Mouse (Mus musculus): ENCODE data around the gene Lacc1. TPM values are rescaled to one million over a fixed set of nuclear protein-coding genes. Genes with fewer than 3 reads are reported as not detected.
A peak's percentile ranks its signal among the peaks of the same experiment; 100 is the strongest.
"Not testable (repeated sequence)": the region's sequence is repeated elsewhere in the genome, so short reads cannot be mapped to it uniquely, and the experiment has no call there.

Gene Lacc1
- polyA plus RNA-seq, 1 experiment from 2014 or later, result 4.9 TPM

- DNase-seq (ENCODE audit: low spot score), result no peak
- H3K9ac ChIP-seq (ENCODE audit: low read depth, low read length), result no peak overlapping the region
- 91% methylated on average over 3 of the region's 3 CpGs for WGBS
These were observed 3.3 kb downstream of the Lacc1 start for GRCm38 (mm10) chr14:77033391-77033790.

GRCm38 (mm10) chr14:77032433-77032832 is 4.3 kb downstream of the Lacc1 start:
- Histone ChIP-seq H3K4me1 (replicated peaks; ENCODE audit: control insufficient read depth, insufficient read depth, low read length) (no peaks in the 10 kb centered on the region; the same call in 1 of the 2 replicates), H3K27me3 (ENCODE audit: control insufficient read depth, insufficient read depth, low read length) (no peaks in the 10 kb centered on the region), H3K27ac (ENCODE audit: low read depth, low read length) (no peak overlapping the region), H3K36me3 (ENCODE audit: control insufficient read depth, insufficient read depth, low read length) (no peaks in the 10 kb centered on the region), H3K4me3 (ENCODE audit: low read depth, low read length) (no peak overlapping the region), H3K9me3 (ENCODE audit: control insufficient read depth, low read length) (no peaks in the 10 kb centered on the region), H3K9ac (ENCODE audit: low read depth, low read length) (no peak overlapping the region), H3K4me2 (replicated peaks; ENCODE audit: low read depth, low read length) (no peak overlapping the region)
- ATAC-seq (ENCODE audit: low FRiP score) (no peak), DNase-seq (ENCODE audit: low spot score) (no peak)
- WGBS, result 64% methylated on average over 5 of the region's 5 CpGs

More at GRCm38 (mm10) chr14:77033391-77033790, 3.3 kb downstream of the Lacc1 start:
- no peak overlapping the region for H3K27ac ChIP-seq (ENCODE audit: low read depth, low read length)
- no peak overlapping the region for H3K4me2 ChIP-seq (replicated peaks; ENCODE audit: low read depth, low read length)
- no peaks in the 10 kb centered on the region for H3K9me3 ChIP-seq (ENCODE audit: control insufficient read depth, low read length)
- no peaks in the 10 kb centered on the region; the same call in 1 of the 2 replicates for H3K4me1 ChIP-seq (replicated peaks; ENCODE audit: control insufficient read depth, insufficient read depth, low read length)
- H3K27me3 ChIP-seq (ENCODE audit: control insufficient read depth, insufficient read depth, low read length), result no peaks in the 10 kb centered on the region
- no peak overlapping the region for H3K4me3 ChIP-seq (ENCODE audit: low read depth, low read length)
- H3K36me3 ChIP-seq (ENCODE audit: control insufficient read depth, insufficient read depth, low read length), result no peaks in the 10 kb centered on the region
- ATAC-seq (ENCODE audit: low FRiP score), result no peak

- DNase-seq (ENCODE audit: low spot score) (no peak), ATAC-seq (ENCODE audit: low FRiP score) (no peak)
- Histone ChIP-seq H3K27ac (ENCODE audit: low read depth, low read length) (no peak overlapping the region), H3K9ac (ENCODE audit: low read depth, low read length) (no peak overlapping the region), H3K4me2 (replicated peaks; ENCODE audit: low read depth, low read length) (no peak overlapping the region), H3K4me1 (replicated peaks; ENCODE audit: control insufficient read depth, insufficient read depth, low read length) (no peaks in the 10 kb centered on the region; the same call in 1 of the 2 replicates), H3K9me3 (ENCODE audit: control insufficient read depth, low read length) (no peaks in the 10 kb centered on the region), H3K4me3 (ENCODE audit: low read depth, low read length) (no peak overlapping the region), H3K36me3 (ENCODE audit: control insufficient read depth, insufficient read depth, low read length) (no peaks in the 10 kb centered on the region), H3K27me3 (ENCODE audit: control insufficient read depth, insufficient read depth, low read length) (no peaks in the 10 kb centered on the region)
- WGBS, result 91% methylated on average over 5 of the region's 5 CpGs
These were observed 5.9 kb downstream of the Lacc1 start for GRCm38 (mm10) chr14:77030808-77031207.

- H3K4me1 ChIP-seq (replicated peaks; ENCODE audit: control insufficient read depth, insufficient read depth, low read length), result no peaks in the 10 kb centered on the region
- no peak for ATAC-seq (ENCODE audit: low FRiP score)
- H3K9me3 ChIP-seq (ENCODE audit: control insufficient read depth, low read length), result no peaks in the 10 kb centered on the region
- DNase-seq (ENCODE audit: low spot score), result no peak
- 62% methylated on average over 5 of the region's 5 CpGs for WGBS
- H3K4me3 ChIP-seq (ENCODE audit: low read depth, low read length), result no peak overlapping the region
- H3K27me3 ChIP-seq (ENCODE audit: control insufficient read depth, insufficient read depth, low read length), result no peaks in the 10 kb centered on the region
- no peak overlapping the region for H3K27ac ChIP-seq (ENCODE audit: low read depth, low read length)
- H3K36me3 ChIP-seq (ENCODE audit: control insufficient read depth, insufficient read depth, low read length), result no peaks in the 10 kb centered on the region
- no peak overlapping the region for H3K9ac ChIP-seq (ENCODE audit: low read depth, low read length)
- H3K4me2 ChIP-seq (replicated peaks; ENCODE audit: low read depth, low read length), result no peak overlapping the region
These were observed 7.2 kb downstream of the Lacc1 start for GRCm38 (mm10) chr14:77029319-77030054.

GRCm38 (mm10) chr14:77024499-77024898 is 12.2 kb downstream of the Lacc1 start:
- Histone ChIP-seq H3K36me3 (ENCODE audit: control insufficient read depth, insufficient read depth, low read length) (no peaks in the 10 kb centered on the region), H3K9ac (ENCODE audit: low read depth, low read length) (no peak overlapping the region), H3K4me2 (replicated peaks; ENCODE audit: low read depth, low read length) (no peak overlapping the region), H3K27ac (ENCODE audit: low read depth, low read length) (no peak overlapping the region), H3K4me1 (replicated peaks; ENCODE audit: control insufficient read depth, insufficient read depth, low read length) (no peaks in the 10 kb centered on the region), H3K4me3 (ENCODE audit: low read depth, low read length) (no peak overlapping the region), H3K27me3 (ENCODE audit: control insufficient read depth, insufficient read depth, low read length) (no peaks in the 10 kb centered on the region), H3K9me3 (ENCODE audit: control insufficient read depth, low read length) (no peaks in the 10 kb centered on the region)
- no peak for ATAC-seq (ENCODE audit: low FRiP score)
- 93% methylated on average over 3 of the region's 3 CpGs for WGBS
- DNase-seq (ENCODE audit: low spot score), result no peak

GRCm38 (mm10) chr14:77017211-77017610 is 19.5 kb downstream of the Lacc1 start:
- H3K9ac ChIP-seq (ENCODE audit: low read depth, low read length), result no peak overlapping the region

GRCm38 (mm10) chr14:77016783-77017182 is 19.9 kb downstream of the Lacc1 start:
- ATAC-seq (ENCODE audit: low FRiP score); H3K4me1 ChIP-seq (replicated peaks; ENCODE audit: control insufficient read depth, insufficient read depth, low read length); H3K27me3 ChIP-seq (ENCODE audit: control insufficient read depth, insufficient read depth, low read length); H3K4me3 ChIP-seq (ENCODE audit: low read depth, low read length); H3K36me3 ChIP-seq (ENCODE audit: control insufficient read depth, insufficient read depth, low read length); H3K9ac ChIP-seq (ENCODE audit: low read depth, low read length); H3K27ac ChIP-seq (ENCODE audit: low read depth, low read length); DNase-seq (ENCODE audit: low spot score); H3K9me3 ChIP-seq (ENCODE audit: control insufficient read depth, low read length); H3K4me2 ChIP-seq (replicated peaks; ENCODE audit: low read depth, low read length): not testable (repeated sequence)
- WGBS, result 62% methylated on average over 12 of the region's 12 CpGs

More at GRCm38 (mm10) chr14:77017211-77017610, 19.5 kb downstream of the Lacc1 start:
- Histone ChIP-seq H3K36me3 (ENCODE audit: control insufficient read depth, insufficient read depth, low read length) (no peaks in the 10 kb centered on the region), H3K27ac (ENCODE audit: low read depth, low read length) (no peak overlapping the region), H3K9me3 (ENCODE audit: control insufficient read depth, low read length) (no peaks in the 10 kb centered on the region), H3K4me1 (replicated peaks; ENCODE audit: control insufficient read depth, insufficient read depth, low read length) (no peaks in the 10 kb centered on the region), H3K27me3 (ENCODE audit: control insufficient read depth, insufficient read depth, low read length) (no peaks in the 10 kb centered on the region), H3K4me3 (ENCODE audit: low read depth, low read length) (no peak overlapping the region), H3K4me2 (replicated peaks; ENCODE audit: low read depth, low read length) (no peak overlapping the region)
- no peak for ATAC-seq (ENCODE audit: low FRiP score)
- WGBS, result 84% methylated on average over 6 of the region's 6 CpGs
- no peak for DNase-seq (ENCODE audit: low spot score)

- no peaks in the 10 kb centered on the region for H3K36me3 ChIP-seq (ENCODE audit: control insufficient read depth, insufficient read depth, low read length)
- 4% methylated on average over 3 of the region's 3 CpGs for WGBS
- no peak overlapping the region for H3K9ac ChIP-seq (ENCODE audit: low read depth, low read length)
- H3K4me3 ChIP-seq (ENCODE audit: low read depth, low read length), result no peak overlapping the region
- H3K27ac ChIP-seq (ENCODE audit: low read depth, low read length), result no peak overlapping the region
- ATAC-seq (ENCODE audit: low FRiP score) (no peak), DNase-seq (ENCODE audit: low spot score) (peak; percentile 88)
- no peak overlapping the region for H3K4me2 ChIP-seq (replicated peaks; ENCODE audit: low read depth, low read length)
- no peaks in the 10 kb centered on the region for H3K9me3 ChIP-seq (ENCODE audit: control insufficient read depth, low read length)
- no peaks in the 10 kb centered on the region for H3K4me1 ChIP-seq (replicated peaks; ENCODE audit: control insufficient read depth, insufficient read depth, low read length)
- no peaks in the 10 kb centered on the region for H3K27me3 ChIP-seq (ENCODE audit: control insufficient read depth, insufficient read depth, low read length)
These were observed 24.9 kb downstream of the Lacc1 start for GRCm38 (mm10) chr14:77011804-77012203.

- 35% methylated on average over 3 of the region's 3 CpGs for WGBS
- no peak for ATAC-seq (ENCODE audit: low FRiP score)
These were observed 28.5 kb downstream of the Lacc1 start for GRCm38 (mm10) chr14:77008238-77008637.

More at GRCm38 (mm10) chr14:77008238-77008637, 28.5 kb downstream of the Lacc1 start:
- H3K4me3 ChIP-seq (ENCODE audit: low read depth, low read length), result no peak overlapping the region
- H3K4me1 ChIP-seq (replicated peaks; ENCODE audit: control insufficient read depth, insufficient read depth, low read length), result no peaks in the 10 kb centered on the region
- no peaks in the 10 kb centered on the region for H3K9me3 ChIP-seq (ENCODE audit: control insufficient read depth, low read length)
- no peak overlapping the region for H3K27ac ChIP-seq (ENCODE audit: low read depth, low read length)
- H3K36me3 ChIP-seq (ENCODE audit: control insufficient read depth, insufficient read depth, low read length), result no peaks in the 10 kb centered on the region
- H3K27me3 ChIP-seq (ENCODE audit: control insufficient read depth, insufficient read depth, low read length), result no peaks in the 10 kb centered on the region
- H3K9ac ChIP-seq (ENCODE audit: low read depth, low read length), result no peak overlapping the region
- no peak overlapping the region for H3K4me2 ChIP-seq (replicated peaks; ENCODE audit: low read depth, low read length)
- DNase-seq (ENCODE audit: low spot score), result peak; percentile 81

Data from hindbrain, embryonic 11.5 days (tissue).